Mouse (Mus musculus): ENCODE measurements at regions not wholly inside any gene's neighbourhood (a gene's known extent, or its start where the extent isn't known, plus 50 kb on each side); places are given as distances from the start of the nearest gene placed in this dataset.

GRCm38 (mm10) chr15:32042173-32042572, 134.9 kb upstream of the Tas2r119 start:
- TF ChIP-seq POLR2A (IDR thresholded peaks at IDR 0.05; ENCODE audit: borderline replicate concordance, extremely low read depth, insufficient read depth, insufficient read length, poor library complexity, severe bottlenecking) (no peak), CTCF (IDR thresholded peaks at IDR 0.05; ENCODE audit: borderline replicate concordance, extremely low read depth, insufficient read depth, insufficient read length) (no peak)
